Mouse (Mus musculus) liver, postnatal 0 days (tissue): ENCODE data around the gene Kdm8. TPM values are rescaled to one million over a fixed set of nuclear protein-coding genes. Genes with fewer than 3 reads are reported as not detected.

Source experiments
- ATAC-seq: fragments of 200-750 bp; cut with Nextera tagmentation; 2 replicates; pipeline ENCODE4 v1.8.0; 2017; ENCODE audit warnings: mild to moderate bottlenecking, moderate library complexity
- DNase-seq: peaks from one replicate; pipeline ENCODE4 v3.0.0-alpha.2; 2016
- H3K27ac ChIP-seq: fragments of 300-500 bp; sonication (generic); 2 replicates; pipeline ENCODE4 v1.5.1; 2014; ENCODE audit warnings: antibody characterized with exemption, moderate library complexity, mild to moderate bottlenecking, low read depth
- H3K27me3 ChIP-seq: fragments of 300-500 bp; sonication (generic); 2 replicates; pipeline ENCODE4 v1.6.1; 2014; ENCODE audit warnings: low read length, control low read depth, mixed read lengths; ENCODE audit not compliant: insufficient read depth
- H3K36me3 ChIP-seq: fragments of 300-500 bp; sonication (generic); replicated peaks from 2 replicates; pipeline ENCODE4 v1.6.1; 2014; ENCODE audit warnings: mild to moderate bottlenecking, control low read depth, low read length, moderate library complexity, mixed read lengths; ENCODE audit not compliant: insufficient read depth
- H3K4me1 ChIP-seq: fragments of 300-500 bp; sonication (generic); 2 replicates; pipeline ENCODE4 v1.6.1; 2014; ENCODE audit warnings: antibody characterized with exemption, mild to moderate bottlenecking, control low read depth; ENCODE audit not compliant: insufficient read depth
- H3K4me2 ChIP-seq: fragments of 300-500 bp; sonication (generic); 2 replicates; pipeline ENCODE4 v1.6.1; 2014; ENCODE audit warnings: low read depth, mild to moderate bottlenecking, low read length, moderate library complexity, mixed read lengths
- H3K4me3 ChIP-seq: fragments of 300-500 bp; sonication (generic); 2 replicates; pipeline ENCODE4 v1.5.1; 2014; ENCODE audit warnings: low read depth, low read length
- H3K9ac ChIP-seq: fragments of 300-500 bp; sonication (generic); replicated peaks from 2 replicates; pipeline ENCODE4 v1.6.1; 2014; ENCODE audit warnings: mild to moderate bottlenecking, moderate library complexity
- H3K9me3 ChIP-seq: fragments of 300-500 bp; sonication (generic); 2 replicates; pipeline ENCODE4 v1.6.1; 2016; ENCODE audit warnings: mild to moderate bottlenecking, control low read depth, low read length, mixed read lengths
- CTCF ChIP-seq: sonication (generic); IDR thresholded peaks from 2 replicates; pipeline ENCODE4 v1.5.1; 2016; ENCODE audit warnings: antibody characterized with exemption, low read depth
- EP300 ChIP-seq: IDR thresholded peaks from 2 replicates; pipeline ENCODE4 v1.6.1; 2016; ENCODE audit warnings: antibody characterized with exemption, low read depth, mild to moderate bottlenecking
- WGBS: fragments of 180-500 bp; shearing (Covaris S2); extraction: QIAGEN DNeasy Blood & Tissue Kit; methylation state at CpG from one replicate; pipeline ENCODE4 v1.1.7; 2014; ENCODE audit not compliant: insufficient replicate concordance; 5-methylcytosine and 5-hydroxymethylcytosine counted together
- polyA plus RNA-seq: library from polyadenylated mRNA; unstranded; fragments of >200 nt; fragmentation: Nextera tagmentation; extraction: Ambion mirVana; gene quantifications from 2 replicates; pipeline ENCODE4 v1.2.1, GENCODE M21; 2015

Kdm8 gene
- polyA plus RNA-seq, 1 experiment from 2014 or later = 2.8 TPM

- WGBS = 9% methylated on average over 13 of the region's 13 CpGs
Observed at GRCm38 (mm10) chr7:125471991-125472741, 27.7 kb downstream of the Kdm8 start.

GRCm38 (mm10) chr7:125474535-125474934, 30.1 kb downstream of the Kdm8 start:
- Histone ChIP-seq H3K4me3 (no peak overlapping the region), H3K4me2 (no peak overlapping the region), H3K36me3 (peaks cover 12% of the 10 kb centered on the region), H3K4me1 (peaks cover 45% of the 10 kb centered on the region), H3K9ac (no peak overlapping the region), H3K27ac (no peak overlapping the region), H3K9me3 (no peaks in the 10 kb centered on the region), H3K27me3 (no peaks in the 10 kb centered on the region)
- TF ChIP-seq EP300 (no peak), CTCF (no peak)
- ATAC-seq = no peak
- 78% methylated on average over 4 of the region's 4 CpGs for WGBS
- DNase-seq = no peak

More at GRCm38 (mm10) chr7:125471991-125472741, 27.7 kb downstream of the Kdm8 start:
- Histone ChIP-seq H3K27me3 (no peaks in the 10 kb centered on the region), H3K9ac (peak overlapping the region; percentile 46), H3K27ac (peak overlapping the region; percentile 86), H3K4me2 (peak overlapping the region; percentile 44), H3K9me3 (no peaks in the 10 kb centered on the region), H3K4me3 (no peak overlapping the region), H3K4me1 (peaks cover 30% of the 10 kb centered on the region), H3K36me3 (peaks cover 35% of the 10 kb centered on the region)
- ATAC-seq (peak; percentile 94), DNase-seq (peak; percentile 87)
- TF ChIP-seq EP300 (peak; percentile 98), CTCF (peak; percentile 98)

- peaks cover 45% of the 10 kb centered on the region for H3K4me1 ChIP-seq
- no peak overlapping the region for H3K4me2 ChIP-seq
- ATAC-seq (no peak), DNase-seq (no peak)
- no peaks in the 10 kb centered on the region for H3K27me3 ChIP-seq
- peak overlapping the region; percentile 35; the same call in 1 of the 2 replicates for H3K27ac ChIP-seq
- H3K9ac ChIP-seq = no peak overlapping the region
- no peaks in the 10 kb centered on the region for H3K9me3 ChIP-seq
- 74% methylated on average over 11 of the region's 11 CpGs for WGBS
- TF ChIP-seq EP300 (no peak), CTCF (no peak)
- no peak overlapping the region for H3K4me3 ChIP-seq
- H3K36me3 ChIP-seq = peaks cover 9% of the 10 kb centered on the region; the same call in 1 of the 2 replicates
Observed at GRCm38 (mm10) chr7:125475601-125476251, 31.2 kb downstream of the Kdm8 start.

GRCm38 (mm10) chr7:125478391-125478984, 34.0 kb downstream of the Kdm8 start:
- ATAC-seq = peak; percentile 72

GRCm38 (mm10) chr7:125480518-125480917, 36.0 kb downstream of the Kdm8 start:
- Histone ChIP-seq H3K4me3 (no peak overlapping the region), H3K9me3 (no peaks in the 10 kb centered on the region), H3K27me3 (no peaks in the 10 kb centered on the region), H3K36me3 (peaks cover 27% of the 10 kb centered on the region), H3K27ac (no peak overlapping the region), H3K9ac (no peak overlapping the region), H3K4me2 (no peak overlapping the region), H3K4me1 (peaks cover 30% of the 10 kb centered on the region)
- 74% methylated on average over 4 of the region's 4 CpGs for WGBS
- TF ChIP-seq EP300 (peak; percentile 46; the same call in 1 of the 2 replicates), CTCF (no peak)
- ATAC-seq (peak; percentile 35; the same call in 1 of the 2 replicates), DNase-seq (no peak)

More at GRCm38 (mm10) chr7:125478391-125478984, 34.0 kb downstream of the Kdm8 start:
- Histone ChIP-seq H3K4me1 (peaks cover 33% of the 10 kb centered on the region), H3K27me3 (no peaks in the 10 kb centered on the region), H3K4me2 (no peak overlapping the region), H3K36me3 (peaks cover 11% of the 10 kb centered on the region), H3K9ac (no peak overlapping the region), H3K27ac (peak overlapping the region; percentile 64; the same call in 1 of the 2 replicates), H3K4me3 (no peak overlapping the region), H3K9me3 (no peaks in the 10 kb centered on the region)
- 71% methylated on average over 7 of the region's 7 CpGs for WGBS
- TF ChIP-seq CTCF (no peak), EP300 (peak; percentile 56; the same call in 1 of the 2 replicates)
- no peak for DNase-seq

- H3K4me1 ChIP-seq = peaks cover 25% of the 10 kb centered on the region
- no peak for DNase-seq
- ATAC-seq = no peak
- no peak overlapping the region for H3K4me3 ChIP-seq
- H3K9ac ChIP-seq = no peak overlapping the region
- peaks cover 36% of the 10 kb centered on the region for H3K36me3 ChIP-seq
- no peak overlapping the region for H3K4me2 ChIP-seq
- no peak for TF ChIP-seq CTCF
- peak; percentile 32; the same call in 1 of the 2 replicates for TF ChIP-seq EP300
- WGBS = 61% methylated on average over 3 of the region's 3 CpGs
- H3K27ac ChIP-seq = no peak overlapping the region
- no peaks in the 10 kb centered on the region for H3K9me3 ChIP-seq
- no peaks in the 10 kb centered on the region for H3K27me3 ChIP-seq
Observed at GRCm38 (mm10) chr7:125482339-125482738, 37.9 kb downstream of the Kdm8 start.
